14 mouse cellular contexts compared by ENCODE assay signal in the genomic region with DNA sequence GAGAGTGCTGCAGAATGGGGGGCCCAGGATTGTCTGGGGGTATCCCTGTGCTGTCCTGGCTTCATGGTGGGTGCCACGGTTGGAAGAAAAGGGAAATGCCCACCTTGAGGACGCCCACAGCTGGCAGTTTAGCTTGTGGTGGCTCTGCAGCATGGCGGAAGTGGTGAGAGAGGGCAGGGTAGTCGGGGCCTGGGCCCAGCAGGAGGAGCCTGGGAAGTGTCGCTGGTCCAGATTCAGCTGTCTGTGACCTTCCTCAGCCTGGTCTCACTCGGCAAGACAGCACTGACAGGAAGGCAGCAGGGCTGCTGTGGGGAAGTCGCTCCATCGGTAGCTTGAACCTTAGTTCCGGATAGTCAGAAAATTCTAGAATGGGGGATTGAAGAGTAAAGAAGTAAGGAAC. TPM values are rescaled to one million over a fixed set of nuclear protein-coding genes. Genes with fewer than 3 reads are reported as not detected.
A peak's percentile ranks its signal among the peaks of the same experiment; 100 is the strongest.
DNase-seq lines count a peak whose midpoint lies in the region; ATAC-seq and TF ChIP-seq lines count a peak whose summit lies in the region.
"Had no signal": no experiment of that assay in that cellular context is flagged by ENCODE, and none has a peak within 500 bp of the region (broad histone marks: within the 10 kb centered on the region; RNA-seq: fewer than 3 reads in every experiment).

No protein-coding gene starts in this region.

- H3K9me3 ChIP-seq in forebrain, embryonic 14.5 days (replicated peaks; ENCODE audit: control insufficient read depth, low read length) = no peaks in the 10 kb centered on the region
- H3K9me3 ChIP-seq: megakaryocyte, embryonic 14.5 days had no signal

- no peak overlapping the region for H3K4me2 ChIP-seq in forebrain, embryonic 14.5 days (ENCODE audit: low read length)

- peaks cover 14% of the 10 kb centered on the region; the same call in 1 of the 2 replicates for H3K36me3 ChIP-seq in liver, adult 2 months (ENCODE audit: control insufficient read depth, insufficient read depth, low read length)
- peaks cover 55% of the 10 kb centered on the region for H3K36me3 ChIP-seq in forebrain, embryonic 14.5 days (ENCODE audit: control insufficient read depth, insufficient read depth, low read length)

- no peak for TF ChIP-seq CTCF in liver, adult 2 months (IDR thresholded peaks at IDR 0.05; ENCODE audit: low read depth, low read length)
- TF ChIP-seq CTCF in bone marrow, adult 2 months (IDR thresholded peaks at IDR 0.05; ENCODE audit: control insufficient read depth, insufficient read depth, low read length) = peak; percentile 11; the same call in 1 of the 2 replicates

- H3K79me2 ChIP-seq in liver, adult 2 months (ENCODE audit: control insufficient read depth, insufficient read depth, low read length) = peaks cover 8% of the 10 kb centered on the region; the same call in 1 of the 2 replicates

- H3K4me3 ChIP-seq in liver, adult 2 months (ENCODE audit: insufficient read depth, low read depth, low read length) = no peak overlapping the region
- no peak overlapping the region for H3K4me3 ChIP-seq in bone marrow, adult 2 months (replicated peaks; ENCODE audit: control insufficient read depth, low read depth, low read length)
- H3K4me3 ChIP-seq in forebrain, embryonic 14.5 days (ENCODE audit: low read depth, low read length) = no peak overlapping the region
- H3K4me3 ChIP-seq: erythroblast, embryonic 14.5 days; megakaryocyte, embryonic 14.5 days had no signal

- WGBS in liver, adult 2 months = 72% methylated on average over 9 of the region's 9 CpGs
- WGBS in bone marrow, adult 2 months = 20% methylated on average over 9 of the region's 9 CpGs
- WGBS in forebrain, embryonic 14.5 days = 90% methylated on average over 9 of the region's 9 CpGs

- peak overlapping the region; percentile 4; the same call in 1 of the 2 replicates for H3K27ac ChIP-seq in liver, adult 2 months (replicated peaks; ENCODE audit: insufficient read depth, low read depth, low read length)
- H3K27ac ChIP-seq in bone marrow, adult 2 months (ENCODE audit: control insufficient read depth, insufficient read depth, low read depth, low read length, poor library complexity) = 0 out of 2 replicates have a peak overlapping the region, but pooled peaks have one; percentile 5
- no peak overlapping the region for H3K27ac ChIP-seq in forebrain, embryonic 14.5 days (ENCODE audit: low read depth, low read length)

- TF ChIP-seq POLR2A in liver, adult 2 months (IDR thresholded peaks at IDR 0.05; ENCODE audit: extremely low read depth, insufficient read depth, low read length) = no peak
- TF ChIP-seq POLR2A in bone marrow, adult 2 months (IDR thresholded peaks at IDR 0.05; ENCODE audit: borderline replicate concordance, control insufficient read depth, low read depth, low read length) = 0 out of 2 replicates have a peak, but pooled peaks have one; percentile 31

- H3K4me1 ChIP-seq in liver, adult 2 months (ENCODE audit: control insufficient read depth, insufficient read depth, low read length) = peaks cover 21% of the 10 kb centered on the region
- peaks cover 8% of the 10 kb centered on the region for H3K4me1 ChIP-seq in bone marrow, adult 2 months (ENCODE audit: control insufficient read depth, insufficient read depth, low read length)
- peaks cover under 1% of the 10 kb centered on the region; the same call in 1 of the 2 replicates for H3K4me1 ChIP-seq in forebrain, embryonic 14.5 days (ENCODE audit: control insufficient read depth, insufficient read depth, low read length)

- H3K27me3 ChIP-seq in liver, adult 2 months (ENCODE audit: control insufficient read depth, insufficient read depth, low read length) = no peaks in the 10 kb centered on the region
- no peaks in the 10 kb centered on the region for H3K27me3 ChIP-seq in forebrain, embryonic 14.5 days (replicated peaks; ENCODE audit: control insufficient read depth, insufficient read depth, low read length)
- H3K27me3 ChIP-seq: megakaryocyte, embryonic 14.5 days had no signal

- peak; percentile 40 for DNase-seq in liver, adult 2 months (ENCODE audit: extremely low read depth, low read depth, low spot score)
- DNase-seq in liver (no peak), adipocyte (ENCODE audit: low spot score) (no peak)
- peak; percentile 45 to 55 for DNase-seq in B cell, adult 2 months
- DNase-seq in natural killer cell, adult 2 months (ENCODE audit: low spot score in 2 of 2) = peak; percentile 51 to 55
- no peak for DNase-seq in c-Kit-positive CD71-positive TER-119-positive erythroid progenitor cells, embryonic 14.5 days (ENCODE audit: low spot score)
- no peak for DNase-seq in forebrain, embryonic 14.5 days (ENCODE audit: low spot score)
- DNase-seq: adrenal gland, postnatal 25 days; cerebellum, adult 18-20 months; embryo, embryonic 11 days had no signal

- H3K9ac ChIP-seq in liver, adult 2 months (ENCODE audit: low read depth, low read length) = no peak overlapping the region
- H3K9ac ChIP-seq in forebrain, embryonic 14.5 days (ENCODE audit: low read length) = no peak overlapping the region

- no peak for ATAC-seq in forebrain, embryonic 14.5 days
- ATAC-seq: intestine, embryonic 16.5 days had no signal

RNA-seq across cellular contexts. Expression of a gene that starts 6.5 kb away (rescaled TPM):
- total RNA-seq in liver, adult 2 months (2014; rRNA removed) = 19.7 and 21.0 TPM in 2 replicates
- polyA plus RNA-seq in liver, adult 2 months (2012; rRNA removed) = 24.6 and 28.9 TPM in 2 replicates
- polyA plus RNA-seq in bone marrow, adult 2 months (2011; ENCODE audit: insufficient read depth, insufficient read length, low replicate concordance, missing spikeins) = 76.6 and 102 TPM in 2 replicates
- polyA plus RNA-seq in forebrain, embryonic 14.5 days (2014; fragmentation: Nextera tagmentation; extraction: Ambion mirVana) = 94.2 and 101 TPM in 2 replicates

RNA-seq across cellular contexts. Expression of a gene that starts 36.4 kb away (rescaled TPM):
- total RNA-seq in liver, adult 2 months (2014; rRNA removed) = 12.3 and 13.4 TPM in 2 replicates
- polyA plus RNA-seq in liver, adult 2 months (2012; rRNA removed) = 12.2 and 17.2 TPM in 2 replicates
- 34.2 and 58.2 TPM in 2 replicates for polyA plus RNA-seq in bone marrow, adult 2 months (2011; ENCODE audit: insufficient read depth, insufficient read length, low replicate concordance, missing spikeins)
- polyA plus RNA-seq in forebrain, embryonic 14.5 days (2014; fragmentation: Nextera tagmentation; extraction: Ambion mirVana) = 53.9 and 55.5 TPM in 2 replicates

RNA-seq across cellular contexts. Expression of a gene that starts 55.9 kb away (rescaled TPM):
- total RNA-seq in liver, adult 2 months (2014; rRNA removed) = 15.6 and 17.9 TPM in 2 replicates
- polyA plus RNA-seq in liver, adult 2 months (2012; rRNA removed) = 17.0 and 21.5 TPM in 2 replicates
- polyA plus RNA-seq in bone marrow, adult 2 months (2011; ENCODE audit: insufficient read depth, insufficient read length, low replicate concordance, missing spikeins) = 35.8 and 69.2 TPM in 2 replicates
- 5.7 and 6.6 TPM in 2 replicates for polyA plus RNA-seq in forebrain, embryonic 14.5 days (2014; fragmentation: Nextera tagmentation; extraction: Ambion mirVana)

Comparison
In these comparisons a context has a peak if more than half of its experiments do, and no peak if none do; other contexts are left out.
1. DNase-seq: peak in liver, adult 2 months (single experiment), B cell, adult 2 months (2 of 2) and natural killer cell, adult 2 months (2 of 2); none in liver (single experiment), c-Kit-positive CD71-positive TER-119-positive erythroid progenitor cells, embryonic 14.5 days (single experiment), forebrain, embryonic 14.5 days (single experiment) and adipocyte (single experiment).